Mouse (Mus musculus): ENCODE results near the gene Il4. TPM values are rescaled to one million over a fixed set of nuclear protein-coding genes. Genes with fewer than 3 reads are reported as not detected.

Gene Il4
- polyA plus RNA-seq, 1 experiment, result 0.68 TPM

DNA sequence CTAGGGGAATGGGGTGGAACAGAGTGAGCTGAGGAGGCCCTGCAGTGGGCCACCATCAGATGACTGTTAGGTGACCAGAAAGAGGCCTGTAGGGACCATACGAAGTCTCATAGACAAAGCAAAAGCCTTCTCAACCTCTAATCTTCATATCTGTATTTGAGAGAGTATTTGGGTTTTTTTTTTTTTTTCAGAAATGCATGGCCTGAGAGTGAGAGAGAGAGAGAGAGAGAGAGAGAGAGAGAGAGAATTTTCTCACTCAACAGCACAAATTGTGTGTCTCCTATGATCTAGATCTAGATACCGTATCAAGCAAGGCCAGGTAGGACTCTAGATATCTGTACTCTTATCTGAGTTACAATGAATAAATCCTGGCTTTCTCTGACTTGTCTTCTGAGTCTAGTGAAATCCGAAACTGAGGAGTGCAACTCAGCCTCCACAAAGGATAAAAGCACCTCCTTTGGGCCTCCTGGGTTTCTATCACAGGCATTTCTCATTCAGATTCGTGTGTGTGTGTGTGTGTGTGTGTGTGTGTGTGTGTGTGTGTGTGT lies 833 bp downstream of the Il4 start:
- TF ChIP-seq CTCF (IDR thresholded peaks at IDR 0.05; ENCODE audit: extremely low read depth, insufficient read depth, insufficient read length, insufficient replicate concordance) (no peak), POLR2A (IDR thresholded peaks at IDR 0.05; ENCODE audit: low read depth, low read length) (no peak)
- Histone ChIP-seq H3K4me1 (ENCODE audit: control insufficient read depth, insufficient read depth, insufficient read length) (no peaks in the 10 kb centered on the region), H3K27ac (ENCODE audit: insufficient read depth, low read length) (no peak overlapping the region), H3K36me3 (ENCODE audit: control insufficient read depth, insufficient read depth, low read length) (no peaks in the 10 kb centered on the region), H3K4me3 (ENCODE audit: extremely low read depth, insufficient read depth, insufficient read length) (no peak overlapping the region), H3K27me3 (ENCODE audit: control insufficient read depth, insufficient read depth, low read length) (no peaks in the 10 kb centered on the region)
- WGBS, result 66% methylated on average over 4 of the region's 4 CpGs
- DNase-seq (ENCODE audit: low read depth in 1 of 2, low spot score in 2 of 2), result no peak

DNA sequence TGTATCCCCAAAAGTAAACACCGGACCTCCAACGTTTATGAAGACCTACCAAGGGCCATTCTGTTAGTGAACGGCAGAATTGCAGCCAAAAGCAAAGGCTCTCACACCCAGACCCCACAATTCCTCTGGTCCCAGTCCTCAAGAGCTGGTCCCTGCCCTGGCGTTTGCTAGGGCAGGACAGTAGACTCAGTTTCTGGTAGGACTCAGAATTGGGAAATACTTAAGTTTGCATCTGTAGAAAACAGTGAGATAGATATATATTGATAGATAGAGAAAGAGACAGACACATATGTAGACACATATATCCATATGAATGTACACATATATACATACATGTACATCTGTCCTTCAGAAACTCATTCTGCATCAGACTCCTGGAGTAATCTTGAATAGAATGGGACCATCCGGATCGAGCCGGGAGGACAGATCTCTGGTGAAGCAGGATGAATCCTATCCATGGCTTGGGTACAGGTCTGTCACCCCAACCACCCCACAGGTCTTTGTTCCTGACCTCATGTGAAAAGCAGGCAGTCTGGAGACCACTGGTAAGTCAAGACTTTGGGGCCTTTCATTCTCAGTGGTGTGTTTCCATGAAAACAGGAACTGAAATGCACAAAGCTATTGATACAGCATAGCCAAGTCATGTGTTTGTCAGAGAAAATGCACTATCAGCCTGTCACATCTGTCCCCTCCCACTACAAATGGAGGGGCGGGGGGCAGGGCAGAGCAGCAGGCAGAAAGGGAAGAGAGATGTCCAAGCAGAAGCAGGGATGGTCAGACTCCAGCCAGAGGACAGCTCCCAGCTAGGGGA lies 1.5 kb downstream of the Il4 start:
- no peak overlapping the region for H3K4me3 ChIP-seq (ENCODE audit: extremely low read depth, insufficient read depth, insufficient read length)
- no peaks in the 10 kb centered on the region for H3K4me1 ChIP-seq (ENCODE audit: control insufficient read depth, insufficient read depth, insufficient read length)
- no peak for TF ChIP-seq CTCF (IDR thresholded peaks at IDR 0.05; ENCODE audit: extremely low read depth, insufficient read depth, insufficient read length, insufficient replicate concordance)
- TF ChIP-seq POLR2A (IDR thresholded peaks at IDR 0.05; ENCODE audit: low read depth, low read length), result no peak
- H3K36me3 ChIP-seq (ENCODE audit: control insufficient read depth, insufficient read depth, low read length), result no peaks in the 10 kb centered on the region
- no peak overlapping the region for H3K27ac ChIP-seq (ENCODE audit: insufficient read depth, low read length)
- H3K27me3 ChIP-seq (ENCODE audit: control insufficient read depth, insufficient read depth, low read length), result no peaks in the 10 kb centered on the region
- 71% methylated on average over 8 of the region's 8 CpGs for WGBS
- DNase-seq (ENCODE audit: low read depth in 1 of 2, low spot score in 2 of 2), result no peak

DNA sequence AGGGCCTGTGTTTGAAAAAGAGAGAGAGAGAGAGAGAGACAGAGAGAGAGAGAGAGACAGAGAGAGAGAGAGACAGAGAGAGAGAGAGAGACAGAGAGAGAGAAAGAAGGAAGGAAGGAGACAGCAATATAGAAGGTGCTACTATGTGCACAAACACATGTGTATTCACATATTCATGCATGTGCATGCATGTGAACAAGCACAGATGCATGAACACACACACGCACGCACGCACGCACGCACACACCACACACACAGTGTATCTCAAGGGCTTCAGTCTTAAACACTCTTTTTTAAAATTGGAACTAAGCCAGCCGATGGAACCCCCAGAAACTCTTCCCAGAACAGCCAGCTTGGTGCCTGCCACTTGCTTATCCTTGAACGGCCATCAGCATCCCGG lies 2.9 kb downstream of the Il4 start:
- H3K4me3 ChIP-seq (ENCODE audit: extremely low read depth, insufficient read depth, insufficient read length), result no peak overlapping the region
- H3K4me1 ChIP-seq (ENCODE audit: control insufficient read depth, insufficient read depth, insufficient read length), result no peaks in the 10 kb centered on the region
- 92% methylated on average over 8 of the region's 8 CpGs for WGBS

DNA sequence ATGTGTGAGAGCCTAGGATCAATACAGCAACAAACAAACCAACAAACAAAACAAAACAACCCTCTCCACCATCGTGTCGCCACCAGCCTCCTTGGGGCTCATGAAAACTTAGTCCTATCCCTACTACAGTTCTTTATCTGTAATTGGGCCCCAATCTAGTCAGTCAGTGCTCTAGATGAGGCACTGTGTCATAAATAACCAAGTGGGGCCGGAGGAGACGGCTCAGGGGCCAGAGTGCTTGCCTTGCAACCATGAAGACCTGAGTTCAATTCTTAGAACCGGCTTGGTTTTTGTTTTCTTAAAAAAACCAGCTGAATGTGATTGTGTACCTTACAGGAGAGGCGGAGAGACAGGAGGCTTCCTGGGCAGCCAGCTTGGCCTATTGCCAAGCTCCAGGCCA lies 3.3 kb downstream of the Il4 start:
- Histone ChIP-seq H3K27me3 (ENCODE audit: control insufficient read depth, insufficient read depth, low read length) (no peaks in the 10 kb centered on the region), H3K4me3 (ENCODE audit: extremely low read depth, insufficient read depth, insufficient read length) (no peak overlapping the region), H3K36me3 (ENCODE audit: control insufficient read depth, insufficient read depth, low read length) (no peaks in the 10 kb centered on the region), H3K4me1 (ENCODE audit: control insufficient read depth, insufficient read depth, insufficient read length) (no peaks in the 10 kb centered on the region), H3K27ac (ENCODE audit: insufficient read depth, low read length) (no peak overlapping the region)
- no peak for DNase-seq (ENCODE audit: low read depth in 1 of 2, low spot score in 2 of 2)
- TF ChIP-seq CTCF (IDR thresholded peaks at IDR 0.05; ENCODE audit: extremely low read depth, insufficient read depth, insufficient read length, insufficient replicate concordance) (no peak), POLR2A (IDR thresholded peaks at IDR 0.05; ENCODE audit: low read depth, low read length) (no peak)
- 80% methylated on average over 6 of the region's 6 CpGs for WGBS

More for the DNA sequence above, 2.9 kb downstream of the Il4 start:
- no peak for DNase-seq (ENCODE audit: low read depth in 1 of 2, low spot score in 2 of 2)
- TF ChIP-seq CTCF (IDR thresholded peaks at IDR 0.05; ENCODE audit: extremely low read depth, insufficient read depth, insufficient read length, insufficient replicate concordance) (no peak), POLR2A (IDR thresholded peaks at IDR 0.05; ENCODE audit: low read depth, low read length) (no peak)
- H3K36me3 ChIP-seq (ENCODE audit: control insufficient read depth, insufficient read depth, low read length), result no peaks in the 10 kb centered on the region
- H3K27me3 ChIP-seq (ENCODE audit: control insufficient read depth, insufficient read depth, low read length), result no peaks in the 10 kb centered on the region
- no peak overlapping the region for H3K27ac ChIP-seq (ENCODE audit: insufficient read depth, low read length)

DNA sequence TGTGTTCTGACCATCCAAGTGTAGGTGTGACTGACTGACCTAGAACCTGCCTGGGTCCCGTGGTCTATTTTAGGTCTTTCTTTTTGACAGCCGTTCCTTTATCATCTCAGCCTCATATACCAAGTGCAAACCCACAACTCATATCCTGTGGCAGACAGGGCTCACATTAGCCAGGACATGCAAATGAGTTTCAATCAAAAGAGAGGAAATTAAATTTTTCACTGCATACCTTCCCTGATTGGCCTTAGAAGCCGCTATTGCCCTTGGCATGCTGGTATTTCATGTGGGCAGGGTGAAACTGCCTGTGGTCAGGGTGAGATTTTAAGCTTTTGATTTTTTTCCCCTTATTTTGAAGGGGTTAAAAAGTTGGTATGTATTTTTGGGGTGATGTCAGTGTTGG lies 8.8 kb downstream of the Il4 start:
- Histone ChIP-seq H3K4me3 (ENCODE audit: extremely low read depth, insufficient read depth, insufficient read length) (no peak overlapping the region), H3K27ac (ENCODE audit: insufficient read depth, low read length) (no peak overlapping the region), H3K36me3 (ENCODE audit: control insufficient read depth, insufficient read depth, low read length) (no peaks in the 10 kb centered on the region), H3K4me1 (ENCODE audit: control insufficient read depth, insufficient read depth, insufficient read length) (peaks cover 6% of the 10 kb centered on the region; the same call in 1 of the 2 replicates), H3K27me3 (ENCODE audit: control insufficient read depth, insufficient read depth, low read length) (no peaks in the 10 kb centered on the region)
- 6% methylated on average over 3 of the region's 3 CpGs for WGBS
- no peak for TF ChIP-seq CTCF (IDR thresholded peaks at IDR 0.05; ENCODE audit: extremely low read depth, insufficient read depth, insufficient read length, insufficient replicate concordance)
- TF ChIP-seq POLR2A (IDR thresholded peaks at IDR 0.05; ENCODE audit: low read depth, low read length), result no peak
- no peak for DNase-seq (ENCODE audit: low read depth in 1 of 2, low spot score in 2 of 2)

DNA sequence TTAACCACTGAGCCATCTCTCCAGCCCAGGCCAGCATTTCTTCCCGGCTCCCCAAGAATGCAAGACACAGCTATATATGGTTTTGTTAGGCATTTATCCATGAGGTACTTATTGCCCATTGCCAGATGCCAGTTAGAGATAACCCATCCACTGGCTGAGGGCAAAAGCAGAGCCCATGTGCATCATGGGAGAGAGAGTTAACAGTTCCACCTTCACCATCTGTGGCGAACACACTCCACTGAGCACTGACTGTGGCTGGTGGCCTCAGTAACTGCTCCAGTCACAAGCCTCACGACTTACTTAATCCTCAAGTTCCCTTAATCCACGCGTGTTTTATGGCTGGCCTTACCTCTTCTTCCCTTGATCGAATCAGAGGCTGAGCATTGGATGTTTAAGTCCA lies 9.2 kb downstream of the Il4 start:
- H3K36me3 ChIP-seq (ENCODE audit: control insufficient read depth, insufficient read depth, low read length), result no peaks in the 10 kb centered on the region
- DNase-seq (ENCODE audit: low read depth in 1 of 2, low spot score in 2 of 2), result no peak
- no peak for TF ChIP-seq POLR2A (IDR thresholded peaks at IDR 0.05; ENCODE audit: low read depth, low read length)
- no peak for TF ChIP-seq CTCF (IDR thresholded peaks at IDR 0.05; ENCODE audit: extremely low read depth, insufficient read depth, insufficient read length, insufficient replicate concordance)
- H3K4me3 ChIP-seq (ENCODE audit: extremely low read depth, insufficient read depth, insufficient read length), result no peak overlapping the region
- H3K4me1 ChIP-seq (ENCODE audit: control insufficient read depth, insufficient read depth, insufficient read length), result peaks cover 6% of the 10 kb centered on the region; the same call in 1 of the 2 replicates
- WGBS, result 30% methylated on average over 6 of the region's 6 CpGs
- H3K27me3 ChIP-seq (ENCODE audit: control insufficient read depth, insufficient read depth, low read length), result no peaks in the 10 kb centered on the region
- no peak overlapping the region for H3K27ac ChIP-seq (ENCODE audit: insufficient read depth, low read length)

DNA sequence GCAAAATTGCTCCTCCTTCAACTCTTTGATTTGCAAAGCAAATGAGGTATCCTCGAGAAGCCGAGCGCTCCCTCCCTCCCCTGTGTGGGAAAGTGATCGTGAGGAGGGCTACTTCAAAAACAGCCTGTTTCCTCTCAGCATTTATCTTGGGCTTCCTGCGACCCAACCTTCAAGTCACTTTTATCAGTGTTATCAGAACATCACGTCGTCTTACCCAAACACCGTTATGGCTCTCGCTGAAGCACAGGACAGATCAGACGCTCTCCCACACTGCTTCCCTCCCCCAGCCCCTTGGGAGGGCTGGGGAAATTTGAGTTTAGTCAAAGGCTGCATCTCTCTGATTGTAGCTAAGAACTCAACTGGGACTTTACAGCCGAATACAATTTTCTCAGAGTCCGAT lies 12.9 kb downstream of the Il4 start:
- TF ChIP-seq POLR2A (IDR thresholded peaks at IDR 0.05; ENCODE audit: low read depth, low read length), result no peak
- TF ChIP-seq CTCF (IDR thresholded peaks at IDR 0.05; ENCODE audit: extremely low read depth, insufficient read depth, insufficient read length, insufficient replicate concordance), result no peak
- DNase-seq (ENCODE audit: low read depth in 1 of 2, low spot score in 2 of 2), result no peak
- H3K4me1 ChIP-seq (ENCODE audit: control insufficient read depth, insufficient read depth, insufficient read length), result peaks cover 6% of the 10 kb centered on the region; the same call in 1 of the 2 replicates
- 17% methylated on average over 12 of the region's 12 CpGs for WGBS
- no peak overlapping the region for H3K4me3 ChIP-seq (ENCODE audit: extremely low read depth, insufficient read depth, insufficient read length)
- H3K27me3 ChIP-seq (ENCODE audit: control insufficient read depth, insufficient read depth, low read length), result no peaks in the 10 kb centered on the region
- H3K27ac ChIP-seq (ENCODE audit: insufficient read depth, low read length), result no peak overlapping the region
- no peaks in the 10 kb centered on the region for H3K36me3 ChIP-seq (ENCODE audit: control insufficient read depth, insufficient read depth, low read length)

Measured in spleen, adult 2 months (tissue).